Mouse (Mus musculus) naive thymus-derived CD4-positive, alpha-beta T cell, adult 2 months (primary cell): ENCODE measurements around the gene Gngt1.

Source experiments
- DNase-seq: peaks from one replicate; pipeline ENCODE4 v3.0.0-alpha.2; 2011; ENCODE audit warnings: low read depth

Gngt1 gene

DNA sequence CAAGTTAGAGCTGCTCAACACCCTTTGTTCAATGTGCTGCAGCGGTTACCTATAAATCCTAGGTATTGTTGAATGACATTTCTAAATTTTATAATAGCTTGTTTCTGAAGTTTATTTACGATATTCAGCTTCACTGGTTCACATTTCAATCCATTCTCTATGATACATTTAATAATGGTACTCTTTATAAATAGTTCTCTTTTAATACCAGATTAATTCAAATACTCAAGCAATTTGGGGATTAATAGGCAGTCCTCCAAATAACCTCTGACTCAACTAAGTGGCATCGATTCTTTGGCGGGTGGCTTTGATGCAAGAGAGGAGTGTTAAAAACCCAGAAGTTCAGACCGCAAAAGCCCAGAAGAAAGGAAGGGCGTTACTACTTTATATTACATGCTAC is at the start of gene Gngt1:
Gngt1 (plus strand) TSS at position 301 of the 400 bp plus-strand sequence.
- DNase-seq: no peak

DNA sequence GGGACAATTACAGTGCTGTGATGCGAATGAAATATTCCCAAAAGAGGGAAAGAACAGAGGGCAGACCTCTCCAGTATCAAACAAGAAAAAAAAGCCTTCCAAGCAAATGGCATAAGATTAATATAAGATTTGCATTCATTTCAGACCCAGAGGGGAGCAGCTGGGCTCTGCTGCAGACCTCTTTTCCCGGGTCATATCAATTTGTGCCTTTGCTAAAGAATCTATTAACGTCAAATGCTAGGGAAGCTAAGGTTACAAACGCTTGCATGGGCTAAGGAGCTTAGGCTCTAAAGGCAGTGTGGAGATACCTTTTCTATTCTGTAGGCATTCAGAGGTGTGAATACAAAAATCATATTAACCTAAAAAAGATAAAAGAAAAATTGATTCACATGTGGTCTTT is 38.6 kb upstream of the Gngt1 start:
- no peak for DNase-seq

DNA sequence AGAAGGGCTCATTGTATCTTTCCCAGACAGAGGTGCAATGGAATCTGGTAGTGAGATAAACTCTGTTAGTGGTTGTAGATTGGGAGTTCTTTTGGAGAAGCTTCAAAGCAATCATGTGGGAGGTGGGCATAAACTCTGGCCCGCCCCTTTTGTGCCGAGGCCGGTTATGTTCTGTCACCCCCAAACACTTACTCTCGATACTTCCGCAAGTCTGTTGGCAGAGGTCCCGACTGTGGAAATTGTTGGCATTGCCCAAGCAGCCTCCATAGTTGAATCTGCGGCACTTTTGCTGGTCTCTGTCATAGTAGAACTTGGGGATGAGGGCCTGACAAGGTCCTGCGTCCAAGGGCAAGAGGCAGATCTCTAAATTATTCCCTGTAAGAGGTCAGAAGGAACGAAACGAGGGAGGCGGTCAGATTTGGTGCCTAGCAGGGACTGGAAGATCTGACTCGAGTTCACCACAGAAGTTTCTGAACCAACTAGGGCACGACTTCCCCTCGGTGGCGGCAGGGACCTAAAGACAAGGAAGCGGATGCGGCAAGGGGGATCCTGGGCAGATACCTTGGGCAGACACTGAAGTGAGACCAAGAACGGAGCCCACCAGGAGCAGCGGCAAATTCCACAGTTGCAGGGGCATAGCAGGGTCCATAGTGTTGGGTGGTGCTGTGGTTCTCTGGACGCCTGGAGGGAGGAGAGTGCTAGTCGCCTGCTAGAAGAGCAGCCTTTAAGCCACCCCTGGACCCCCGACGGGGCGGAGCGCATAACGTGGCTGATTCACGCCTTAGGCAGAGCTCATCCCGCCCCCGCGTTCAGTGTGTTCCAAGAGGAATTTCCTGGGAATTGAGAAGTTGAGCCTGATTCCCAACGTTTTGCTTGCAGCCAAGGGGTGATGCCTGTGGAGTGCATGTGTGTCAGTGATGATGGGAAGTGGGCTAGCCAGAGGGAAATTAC is 25.6 kb upstream of the Gngt1 start:
- DNase-seq: no peak

DNA sequence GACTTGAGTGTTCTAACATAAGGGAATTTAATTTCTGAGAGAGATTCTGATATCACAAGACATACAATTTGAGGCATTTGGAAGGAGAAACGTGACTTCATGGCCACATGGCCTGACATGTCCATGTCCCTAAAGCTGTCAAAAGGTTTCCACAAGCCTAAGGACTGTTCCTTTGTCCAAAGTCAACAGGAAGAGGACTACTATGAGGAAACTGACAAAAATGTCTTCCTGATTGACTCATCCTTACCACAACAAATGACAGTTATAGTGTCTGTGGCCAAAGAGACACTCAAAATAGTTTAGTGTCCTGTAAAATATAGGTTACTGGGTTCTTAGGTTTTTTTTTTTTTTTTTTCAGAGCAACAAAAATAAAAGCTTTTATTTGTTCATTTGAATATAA is 19.9 kb upstream of the Gngt1 start:
- no peak for DNase-seq

DNA sequence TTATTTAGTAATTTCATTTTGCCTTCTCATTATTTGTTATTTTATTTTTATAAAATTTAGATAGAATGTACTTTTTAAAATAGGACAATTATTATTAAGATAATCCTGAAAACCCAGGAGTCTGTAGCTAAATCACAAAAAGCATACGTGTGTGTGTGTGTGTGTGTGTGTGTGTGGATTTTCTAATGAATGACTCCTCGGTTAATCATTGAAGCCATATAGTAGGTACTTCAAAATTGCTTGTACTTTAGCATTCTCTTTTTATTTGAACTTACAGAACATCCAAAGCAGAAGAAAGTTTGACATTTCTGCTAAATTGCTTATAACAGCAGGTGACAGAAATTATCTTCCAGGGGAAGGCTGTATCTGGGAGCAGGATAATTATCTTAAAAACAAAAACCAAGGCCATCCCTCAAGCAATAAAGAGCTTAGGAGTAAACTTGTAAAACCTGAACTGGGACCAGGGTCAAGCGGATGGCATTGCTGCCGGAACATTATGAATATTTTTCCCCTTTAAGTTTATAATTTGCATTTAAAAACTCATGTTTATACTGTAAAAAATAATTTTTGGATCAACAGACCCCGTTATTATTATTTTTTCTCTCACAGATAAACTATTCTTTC is 10.8 kb upstream of the Gngt1 start:
- DNase-seq: no peak

DNA sequence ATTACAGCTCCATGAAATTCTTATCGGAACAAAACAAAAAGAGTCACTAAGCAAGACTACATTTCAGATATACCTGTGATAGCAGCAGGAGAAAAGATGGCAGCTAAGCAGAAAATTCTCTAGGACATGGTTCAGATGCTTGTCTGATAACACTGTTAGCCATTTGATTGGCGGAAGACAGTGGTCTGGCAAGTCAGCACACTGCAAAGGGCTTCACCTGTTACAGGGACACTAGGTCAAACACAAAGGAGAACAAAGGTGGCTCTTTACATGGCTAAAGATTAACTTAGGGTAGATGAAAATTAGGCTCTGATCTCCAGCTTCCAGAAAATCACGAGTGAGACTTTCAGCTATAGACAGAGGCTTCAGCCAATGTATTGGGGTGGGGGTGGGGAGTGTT is 4.8 kb upstream of the Gngt1 start, which contains the start of gene Tfpi2:
Tfpi2 (minus strand) TSS at position 170 of the 400 bp plus-strand sequence.
- no peak for DNase-seq

DNA sequence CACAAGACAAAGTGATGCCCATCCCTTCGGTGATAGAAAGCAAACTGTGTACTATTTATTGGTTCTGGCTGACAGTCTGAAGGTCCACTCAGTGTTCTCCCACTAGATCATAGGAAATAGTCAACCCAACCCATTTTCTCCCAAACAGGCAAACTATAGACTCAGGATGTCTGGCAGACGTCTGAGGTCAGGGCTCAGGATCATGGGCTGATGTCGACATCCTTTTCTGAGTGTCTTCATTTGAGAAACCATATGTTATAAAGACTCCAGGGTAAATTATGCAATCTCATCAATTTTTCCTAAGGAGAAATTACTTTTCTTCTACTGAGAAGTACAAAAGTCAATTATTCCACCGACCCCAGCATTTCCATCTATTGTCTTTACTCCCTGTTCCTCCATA is 4.5 kb downstream of the Gngt1 start:
- no peak for DNase-seq

DNA sequence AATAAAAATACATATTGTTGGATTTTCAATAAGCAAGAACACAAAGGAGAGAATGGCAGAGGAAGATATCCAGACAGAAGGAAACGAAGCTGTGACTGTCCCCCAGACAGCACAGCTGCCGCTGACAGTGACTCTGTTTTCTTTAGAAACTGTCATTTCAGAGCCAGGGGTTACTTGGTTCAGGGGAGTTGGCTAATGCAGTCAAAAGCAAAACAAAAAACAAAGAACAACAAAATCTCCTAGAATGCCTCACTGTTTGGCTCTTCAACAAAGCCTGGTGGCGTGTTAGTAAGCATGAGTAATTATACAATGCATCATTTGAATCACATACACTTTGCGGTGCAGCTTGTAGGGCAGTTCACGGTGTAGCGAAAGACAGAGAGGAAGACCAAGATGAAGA is 5.7 kb downstream of the Gngt1 start:
- no peak for DNase-seq

DNA sequence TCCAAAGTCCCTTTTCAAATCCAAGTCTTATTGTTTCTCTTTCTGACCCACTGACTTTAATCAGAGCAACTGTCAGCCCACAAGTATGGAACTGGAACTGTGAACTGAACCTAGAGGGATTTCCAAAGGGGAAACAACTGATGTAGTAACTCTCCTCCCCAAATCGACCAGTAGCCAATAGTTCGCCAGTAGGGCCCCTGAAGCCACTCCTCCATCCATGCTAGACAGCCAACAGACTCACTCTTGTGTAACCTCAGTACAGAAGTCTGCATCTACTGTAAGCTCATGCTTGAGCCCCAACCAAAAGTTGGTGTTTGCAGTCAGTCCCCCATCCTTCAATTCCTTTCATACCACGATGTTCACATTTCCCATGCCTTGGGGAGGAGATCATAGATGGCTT is 7.1 kb downstream of the Gngt1 start:
- DNase-seq: no peak

DNA sequence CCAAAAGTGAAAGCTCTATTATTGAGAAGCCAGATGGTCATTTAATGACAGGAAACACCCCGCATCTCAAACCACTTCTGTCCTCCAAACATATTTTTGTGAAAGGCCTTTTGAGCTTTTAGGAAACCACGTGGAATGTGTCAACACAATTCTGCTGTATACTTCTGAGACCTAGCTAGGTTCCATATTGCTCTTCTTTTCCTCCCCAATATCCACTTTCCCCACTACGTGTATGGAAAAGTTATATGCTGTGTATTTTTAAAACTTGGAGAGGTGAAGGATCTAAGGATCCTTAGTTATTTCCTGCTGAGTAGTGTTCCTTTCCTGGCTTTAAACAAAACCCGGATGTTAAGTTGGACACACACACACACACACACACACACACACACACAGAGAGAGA is 9.9 kb downstream of the Gngt1 start:
- no peak for DNase-seq

DNA sequence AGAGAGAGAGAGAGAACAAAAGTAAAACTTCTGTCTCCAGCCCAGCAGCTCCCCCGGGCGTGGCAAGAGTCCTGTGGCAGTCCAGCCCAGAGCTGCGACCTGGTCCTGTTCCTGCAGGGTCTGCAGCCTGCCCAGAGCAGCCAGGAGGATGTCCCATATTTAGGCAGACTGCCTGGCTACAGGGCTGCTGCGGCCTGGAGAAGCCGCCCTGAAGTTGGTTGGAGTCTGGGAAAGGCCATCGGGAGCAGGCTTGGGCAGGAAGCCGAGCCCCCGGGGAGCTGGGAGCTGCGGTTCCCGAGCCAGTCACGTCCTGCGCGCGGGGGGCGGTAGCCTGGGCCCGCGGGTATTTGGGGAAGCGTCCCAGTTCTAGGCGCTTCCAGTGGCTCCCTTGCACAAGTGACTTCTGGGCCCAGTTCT is 10.3 kb downstream of the Gngt1 start, which contains the start of gene Gng11:
Gng11 (plus strand) TSS at position 15 of the 417 bp plus-strand sequence.
- no peak for DNase-seq

DNA sequence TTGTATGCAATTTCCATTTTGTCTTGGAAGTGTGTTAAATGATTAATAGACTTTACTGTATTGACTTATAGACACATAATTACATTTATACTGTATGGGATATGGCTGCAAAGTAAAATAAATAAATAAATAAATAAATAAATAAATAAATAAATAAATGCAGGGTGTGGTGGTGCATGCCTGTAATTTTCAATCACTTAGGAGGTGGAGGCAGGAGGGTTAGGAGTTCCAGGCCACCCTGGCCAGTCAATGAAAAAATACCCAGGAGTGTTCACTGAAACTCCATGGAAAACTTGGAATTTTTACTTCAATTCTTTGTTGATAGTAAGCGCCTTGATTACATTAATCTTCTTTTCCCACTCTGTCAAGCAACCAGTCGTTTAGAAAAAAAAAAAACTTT is 11.2 kb downstream of the Gngt1 start:
- no peak for DNase-seq

DNA sequence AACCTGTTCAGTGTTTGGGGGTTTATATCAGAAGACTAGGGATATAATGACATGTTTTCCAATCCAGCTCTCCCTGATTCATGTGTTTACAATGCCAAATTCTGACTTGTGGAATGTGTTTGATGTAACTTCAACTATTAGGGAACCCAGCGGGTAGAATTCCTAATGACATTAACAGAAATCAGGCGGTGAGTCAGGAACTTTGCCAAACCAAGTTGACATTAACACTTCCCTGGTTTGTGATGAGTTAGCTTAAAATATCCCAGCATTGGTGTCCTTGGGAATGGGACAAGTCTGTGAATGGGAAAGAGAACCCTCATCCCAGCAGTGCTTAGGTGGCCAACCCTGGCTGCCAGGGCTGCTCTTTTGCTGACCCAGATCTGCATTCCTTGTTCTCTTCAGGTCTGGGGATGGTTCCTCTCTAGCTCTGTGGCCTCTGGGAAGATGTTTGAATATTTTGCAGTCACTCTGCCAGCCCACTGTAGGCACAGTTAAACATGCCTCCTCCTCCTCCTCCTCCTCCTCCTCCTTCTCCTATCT is 15.0 kb downstream of the Gngt1 start:
- no peak for DNase-seq

DNA sequence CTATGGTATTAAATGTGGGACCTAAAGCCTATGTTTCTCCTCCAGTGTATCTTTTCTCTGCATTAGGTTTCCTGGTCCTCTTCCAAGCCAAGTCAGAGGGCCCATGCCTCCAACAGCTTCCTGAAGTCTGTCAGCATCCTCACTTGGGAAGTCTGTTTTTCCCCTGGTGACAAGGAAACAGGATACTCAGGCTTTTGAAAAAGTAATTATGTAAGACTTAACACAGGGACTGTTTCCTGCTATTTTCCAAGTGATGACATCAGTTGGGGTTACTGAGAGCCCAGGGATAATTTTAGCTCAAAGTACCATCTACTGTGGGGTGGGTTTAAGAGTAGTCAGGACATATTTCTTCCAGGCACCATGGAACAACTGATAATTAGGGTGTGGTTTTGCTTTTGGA is 16.0 kb downstream of the Gngt1 start:
- DNase-seq: no peak

DNA sequence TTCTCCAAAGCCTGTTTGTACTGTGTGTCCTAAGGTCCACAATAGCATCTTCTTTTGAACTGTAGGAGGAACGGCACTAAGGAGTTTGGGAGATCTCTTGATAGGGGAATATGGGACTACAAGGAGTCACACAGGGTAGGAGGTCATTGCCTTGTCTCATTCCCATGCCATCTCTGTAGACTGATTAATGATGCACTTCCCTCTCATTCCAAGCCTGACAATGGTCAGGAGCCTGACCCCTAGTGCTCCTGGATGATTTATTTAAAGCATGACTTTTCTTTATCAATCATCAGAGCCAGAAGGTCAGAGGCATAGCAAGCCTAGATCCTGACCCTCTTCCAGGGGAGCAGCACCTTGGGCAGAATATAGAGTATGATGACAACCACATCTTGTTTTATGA is 29.1 kb downstream of the Gngt1 start:
- no peak for DNase-seq

DNA sequence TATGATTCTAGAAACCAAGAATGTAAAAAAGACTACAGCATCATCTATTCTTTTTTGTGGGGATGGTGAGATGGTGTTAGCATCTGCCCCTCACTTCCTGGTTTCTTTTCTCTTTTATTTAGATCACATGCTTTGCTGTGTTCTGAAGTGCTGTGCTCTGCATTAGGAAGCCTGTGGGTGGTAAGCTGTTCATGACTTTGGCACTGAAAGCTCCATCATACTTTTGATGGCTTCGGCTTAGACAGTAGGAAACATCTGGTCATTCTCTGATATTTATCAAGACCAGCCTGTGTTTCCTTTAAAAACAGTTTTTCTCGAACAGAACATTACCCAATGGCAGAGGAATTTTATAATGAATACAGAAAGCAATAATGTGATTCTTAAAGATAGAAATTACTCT is 32.8 kb downstream of the Gngt1 start:
- DNase-seq: no peak

DNA sequence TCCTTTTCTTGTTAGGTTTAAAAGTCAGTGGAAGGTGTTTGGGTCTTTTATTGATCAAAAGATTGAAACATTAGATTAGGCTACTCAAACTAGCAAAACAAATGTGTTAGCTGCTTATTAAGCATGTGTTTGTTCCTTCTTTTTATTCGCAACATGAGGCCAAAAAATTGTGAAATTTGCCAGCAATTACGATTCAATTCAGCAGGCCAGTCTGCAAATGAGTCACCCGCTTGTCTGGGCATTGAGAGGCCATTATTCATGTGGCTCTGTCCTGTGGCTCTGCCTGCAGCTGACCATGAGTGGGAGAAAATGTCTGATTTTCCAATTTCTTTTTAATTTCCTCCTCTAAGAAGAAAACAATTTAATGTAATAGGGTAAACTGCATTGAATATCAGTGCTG is 37.4 kb downstream of the Gngt1 start:
- DNase-seq: no peak

DNA sequence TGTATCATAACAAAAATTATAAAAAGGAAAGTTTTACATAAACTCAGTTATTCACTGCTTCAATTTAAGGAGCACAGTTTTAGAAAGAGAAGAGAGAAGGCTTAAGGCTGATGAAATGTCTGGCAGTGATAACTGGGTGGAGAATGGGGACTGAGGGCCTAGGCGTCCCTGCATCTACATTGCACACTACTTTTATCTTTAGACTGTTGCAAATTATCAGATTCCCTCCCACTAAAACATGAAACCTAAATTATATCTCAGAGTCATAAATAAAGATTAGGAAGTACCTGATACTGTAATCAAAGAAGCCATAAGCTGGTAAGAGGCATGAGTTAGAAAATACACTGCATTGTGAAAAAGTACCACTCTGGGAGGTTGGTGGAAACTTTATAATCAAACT is 48.2 kb downstream of the Gngt1 start:
- no peak for DNase-seq
